Mouse (Mus musculus): ENCODE data around the gene Slc35g1. TPM values are rescaled to one million over a fixed set of nuclear protein-coding genes. Genes with fewer than 3 reads are reported as not detected.

Gene Slc35g1
- polyA plus RNA-seq (2015; fragmentation: Nextera tagmentation; extraction: Ambion mirVana), result 2.7 and 3.7 TPM in 2 replicates

GRCm38 (mm10) chr19:38395701-38396632, at the start of gene Slc35g1:
Gene Slc35g1 (plus strand): TSS chr19:38395980.
- Histone ChIP-seq H3K4me1 (0 out of 2 replicates have a peak, but pooled peaks cover 5% of the 10 kb centered on the region), H3K36me3 (no peaks in the 10 kb centered on the region), H3K9me3 (no peaks in the 10 kb centered on the region), H3K27me3 (no peaks in the 10 kb centered on the region), H3K4me2 (replicated peaks) (peak within 1 kb of the TSS; percentile 89), H3K4me3 (peak within 1 kb of the TSS; percentile 68), H3K27ac (0 out of 2 replicates have a peak within 1 kb of the TSS, but pooled peaks have one; percentile 6), H3K9ac (peak within 1 kb of the TSS; percentile 70)
- under 1% methylated on average over 85 of the region's 90 CpGs for WGBS
- ATAC-seq (ENCODE audit: low FRiP score, low read depth), result peak; percentile 83

GRCm38 (mm10) chr19:38348271-38349012, 47.3 kb upstream of the Slc35g1 start:
- no peaks in the 10 kb centered on the region for H3K9me3 ChIP-seq
- WGBS, result 31% methylated on average over 13 of the region's 13 CpGs
- no peak overlapping the region for H3K27ac ChIP-seq
- no peaks in the 10 kb centered on the region for H3K27me3 ChIP-seq
- H3K9ac ChIP-seq, result no peak overlapping the region
- no peak for ATAC-seq (ENCODE audit: low FRiP score, low read depth)
- no peaks in the 10 kb centered on the region for H3K4me1 ChIP-seq
- no peak overlapping the region for H3K4me2 ChIP-seq (replicated peaks)
- no peaks in the 10 kb centered on the region for H3K36me3 ChIP-seq
- H3K4me3 ChIP-seq, result no peak overlapping the region

GRCm38 (mm10) chr19:38349013-38349341, 46.8 kb upstream of the Slc35g1 start:
- H3K27me3 ChIP-seq, result no peaks in the 10 kb centered on the region
- no peak overlapping the region for H3K4me2 ChIP-seq (replicated peaks)
- H3K9ac ChIP-seq, result no peak overlapping the region
- H3K4me3 ChIP-seq, result no peak overlapping the region
- H3K36me3 ChIP-seq, result no peaks in the 10 kb centered on the region
- H3K9me3 ChIP-seq, result no peaks in the 10 kb centered on the region
- no peak for ATAC-seq (ENCODE audit: low FRiP score, low read depth)
- H3K4me1 ChIP-seq, result no peaks in the 10 kb centered on the region
- 84% methylated on average over 5 of the region's 5 CpGs for WGBS
- no peak overlapping the region for H3K27ac ChIP-seq

- ATAC-seq (ENCODE audit: low FRiP score, low read depth), result no peak
- H3K36me3 ChIP-seq, result no peaks in the 10 kb centered on the region
- no peaks in the 10 kb centered on the region for H3K9me3 ChIP-seq
- peaks cover 4% of the 10 kb centered on the region; the same call in 1 of the 2 replicates for H3K4me1 ChIP-seq
- H3K27me3 ChIP-seq, result no peaks in the 10 kb centered on the region
- H3K4me2 ChIP-seq (replicated peaks), result no peak overlapping the region
- H3K9ac ChIP-seq, result no peak overlapping the region
- no peak overlapping the region for H3K27ac ChIP-seq
- WGBS, result 89% methylated on average over 2 of the region's 2 CpGs
- no peak overlapping the region for H3K4me3 ChIP-seq
Observed at GRCm38 (mm10) chr19:38351202-38351601, 44.6 kb upstream of the Slc35g1 start.

- 92% methylated on average over 3 of the region's 3 CpGs for WGBS
- H3K36me3 ChIP-seq, result no peaks in the 10 kb centered on the region
Observed at GRCm38 (mm10) chr19:38351728-38352127, 44.1 kb upstream of the Slc35g1 start.

GRCm38 (mm10) chr19:38352495-38353130, 43.2 kb upstream of the Slc35g1 start:
- no peak for ATAC-seq (ENCODE audit: low FRiP score, low read depth)
- Histone ChIP-seq H3K27ac (no peak overlapping the region), H3K27me3 (no peaks in the 10 kb centered on the region), H3K36me3 (no peaks in the 10 kb centered on the region), H3K9me3 (no peaks in the 10 kb centered on the region), H3K9ac (no peak overlapping the region), H3K4me1 (peaks cover 14% of the 10 kb centered on the region), H3K4me2 (replicated peaks) (no peak overlapping the region), H3K4me3 (no peak overlapping the region)
- WGBS, result 42% methylated on average over 6 of the region's 6 CpGs

More at GRCm38 (mm10) chr19:38351728-38352127, 44.1 kb upstream of the Slc35g1 start:
- Histone ChIP-seq H3K4me3 (no peak overlapping the region), H3K9me3 (no peaks in the 10 kb centered on the region), H3K9ac (no peak overlapping the region), H3K4me1 (peaks cover 8% of the 10 kb centered on the region; the same call in 1 of the 2 replicates), H3K27ac (no peak overlapping the region), H3K27me3 (no peaks in the 10 kb centered on the region), H3K4me2 (replicated peaks) (no peak overlapping the region)
- ATAC-seq (ENCODE audit: low FRiP score, low read depth), result no peak

- 86% methylated on average over 1 of the region's 1 CpGs for WGBS
- Histone ChIP-seq H3K4me1 (peaks cover 25% of the 10 kb centered on the region), H3K9me3 (no peaks in the 10 kb centered on the region), H3K27ac (no peak overlapping the region), H3K4me3 (no peak overlapping the region), H3K36me3 (no peaks in the 10 kb centered on the region), H3K9ac (no peak overlapping the region), H3K4me2 (replicated peaks) (no peak overlapping the region), H3K27me3 (no peaks in the 10 kb centered on the region)
- ATAC-seq (ENCODE audit: low FRiP score, low read depth), result no peak
Observed at GRCm38 (mm10) chr19:38354279-38354678, 41.5 kb upstream of the Slc35g1 start.

- 64% methylated on average over 10 of the region's 10 CpGs for WGBS
- no peak for ATAC-seq (ENCODE audit: low FRiP score, low read depth)
- Histone ChIP-seq H3K9me3 (no peaks in the 10 kb centered on the region), H3K36me3 (no peaks in the 10 kb centered on the region), H3K4me3 (no peak overlapping the region), H3K9ac (no peak overlapping the region), H3K27ac (no peak overlapping the region), H3K4me2 (replicated peaks) (no peak overlapping the region), H3K4me1 (peaks cover 25% of the 10 kb centered on the region), H3K27me3 (no peaks in the 10 kb centered on the region)
Observed at GRCm38 (mm10) chr19:38354819-38355360, 40.9 kb upstream of the Slc35g1 start.

GRCm38 (mm10) chr19:38356211-38356828, 39.5 kb upstream of the Slc35g1 start:
- H3K27me3 ChIP-seq, result no peaks in the 10 kb centered on the region
- H3K36me3 ChIP-seq, result no peaks in the 10 kb centered on the region
- ATAC-seq (ENCODE audit: low FRiP score, low read depth), result peak; percentile 45; the same call in 1 of the 2 replicates
- H3K4me3 ChIP-seq, result no peak overlapping the region
- WGBS, result 29% methylated on average over 8 of the region's 8 CpGs
- H3K4me2 ChIP-seq (replicated peaks), result no peak overlapping the region
- H3K4me1 ChIP-seq, result peaks cover 25% of the 10 kb centered on the region
- H3K27ac ChIP-seq, result peak overlapping the region; percentile 63; the same call in 1 of the 2 replicates
- H3K9me3 ChIP-seq, result no peaks in the 10 kb centered on the region
- no peak overlapping the region for H3K9ac ChIP-seq

GRCm38 (mm10) chr19:38357956-38358623, 37.7 kb upstream of the Slc35g1 start:
- no peaks in the 10 kb centered on the region for H3K9me3 ChIP-seq
- H3K27ac ChIP-seq, result peak overlapping the region; percentile 59; the same call in 1 of the 2 replicates
- no peak overlapping the region for H3K4me3 ChIP-seq
- H3K9ac ChIP-seq, result no peak overlapping the region
- no peaks in the 10 kb centered on the region for H3K27me3 ChIP-seq
- 30% methylated on average over 9 of the region's 9 CpGs for WGBS
- ATAC-seq (ENCODE audit: low FRiP score, low read depth), result peak; percentile 79
- peak overlapping the region; percentile 21 for H3K4me2 ChIP-seq (replicated peaks)
- H3K36me3 ChIP-seq, result no peaks in the 10 kb centered on the region
- H3K4me1 ChIP-seq, result peaks cover 25% of the 10 kb centered on the region

GRCm38 (mm10) chr19:38359287-38359686, 36.5 kb upstream of the Slc35g1 start:
- H3K36me3 ChIP-seq, result no peaks in the 10 kb centered on the region
- H3K27me3 ChIP-seq, result no peaks in the 10 kb centered on the region
- no peak overlapping the region for H3K4me3 ChIP-seq
- H3K4me1 ChIP-seq, result peaks cover 25% of the 10 kb centered on the region
- H3K9ac ChIP-seq, result no peak overlapping the region
- ATAC-seq (ENCODE audit: low FRiP score, low read depth), result no peak
- H3K9me3 ChIP-seq, result no peaks in the 10 kb centered on the region
- WGBS, result 58% methylated on average over 1 of the region's 1 CpGs
- no peak overlapping the region for H3K27ac ChIP-seq
- no peak overlapping the region for H3K4me2 ChIP-seq (replicated peaks)
